Mouse (Mus musculus): ENCODE data around the gene Cdkn2a. TPM values are rescaled to one million over a fixed set of nuclear protein-coding genes. Genes with fewer than 3 reads are reported as not detected.

The Cdkn2a gene
- total RNA-seq, 2 experiments from 2014 or later: 0.44 to 0.54 TPM

DNA sequence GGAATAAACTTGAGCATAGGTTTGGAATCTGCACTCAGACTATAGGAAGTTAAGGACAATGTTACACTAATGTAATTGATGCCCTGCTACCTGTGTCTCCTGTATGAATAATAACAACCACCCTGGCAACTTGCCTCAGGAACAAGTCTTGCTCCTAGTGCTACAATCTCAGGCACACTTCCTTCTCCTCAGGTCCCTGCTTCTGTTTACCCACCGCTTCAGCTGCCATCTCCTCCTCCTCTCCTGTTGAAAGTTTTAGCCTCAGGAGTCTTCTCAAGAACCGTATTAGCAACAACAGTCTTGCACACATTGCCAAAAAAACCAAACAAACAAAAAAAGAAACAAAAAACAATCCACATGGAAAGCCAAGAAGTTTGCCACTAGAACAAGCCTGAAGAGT lies 14.8 kb downstream of the Cdkn2a start:
- no peak for DNase-seq
- intact Hi-C loops (cut with DNase I): no loop called here

DNA sequence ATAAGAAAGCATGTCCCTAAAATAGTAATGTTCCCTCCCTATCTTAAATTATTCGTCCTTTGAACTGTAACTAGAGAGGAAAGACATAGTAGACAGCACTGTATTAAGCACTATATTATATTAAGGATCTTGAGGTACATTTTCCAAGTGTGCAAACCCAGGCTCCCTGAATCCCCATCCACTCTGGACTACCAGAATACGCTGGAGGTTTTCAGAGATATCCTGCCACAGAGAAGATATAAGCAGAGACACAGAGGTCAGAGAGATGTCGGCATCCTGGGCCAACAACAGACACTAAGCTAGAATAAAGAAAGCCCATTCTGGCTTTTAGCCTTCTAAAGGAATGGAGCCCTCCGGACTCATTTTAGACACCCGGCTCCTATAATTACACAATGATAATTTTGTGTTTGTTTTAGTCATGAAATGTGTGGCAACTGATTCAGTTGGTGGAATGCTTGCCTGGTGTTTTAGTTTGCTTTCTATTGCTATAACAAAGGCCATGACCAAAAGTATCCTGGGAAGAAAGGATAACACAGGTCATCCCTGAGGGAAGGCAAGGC lies 17.0 kb downstream of the Cdkn2a start:
- DNase-seq: no peak
- intact Hi-C loops (cut with DNase I): no loop called here

DNA sequence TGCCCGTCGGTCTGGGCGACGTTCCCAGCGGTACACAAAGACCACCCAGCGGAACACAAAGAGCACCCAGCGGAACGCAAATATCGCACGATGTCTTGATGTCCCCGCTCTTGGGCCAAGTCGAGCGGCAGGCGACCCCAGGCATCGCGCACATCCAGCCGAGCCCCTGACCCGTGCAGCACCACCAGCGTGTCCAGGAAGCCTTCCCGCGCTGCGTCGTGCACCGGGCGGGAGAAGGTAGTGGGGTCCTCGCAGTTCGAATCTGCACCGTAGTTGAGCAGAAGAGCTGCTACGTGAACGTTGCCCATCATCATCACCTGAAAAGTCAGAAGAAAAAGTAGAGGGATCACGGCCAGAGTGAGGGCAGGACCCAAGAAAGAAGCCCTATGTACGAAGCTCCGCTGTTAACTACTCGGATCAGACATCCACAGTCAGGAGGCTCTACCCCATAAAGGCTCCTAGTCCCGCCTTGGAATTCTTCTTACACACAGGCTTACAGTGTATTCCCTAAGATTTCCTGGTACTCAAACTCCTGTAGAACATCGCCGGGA lies 17.7 kb downstream of the Cdkn2a start:
- intact Hi-C loops (cut with DNase I): no loop called here
- DNase-seq: no peak

DNA sequence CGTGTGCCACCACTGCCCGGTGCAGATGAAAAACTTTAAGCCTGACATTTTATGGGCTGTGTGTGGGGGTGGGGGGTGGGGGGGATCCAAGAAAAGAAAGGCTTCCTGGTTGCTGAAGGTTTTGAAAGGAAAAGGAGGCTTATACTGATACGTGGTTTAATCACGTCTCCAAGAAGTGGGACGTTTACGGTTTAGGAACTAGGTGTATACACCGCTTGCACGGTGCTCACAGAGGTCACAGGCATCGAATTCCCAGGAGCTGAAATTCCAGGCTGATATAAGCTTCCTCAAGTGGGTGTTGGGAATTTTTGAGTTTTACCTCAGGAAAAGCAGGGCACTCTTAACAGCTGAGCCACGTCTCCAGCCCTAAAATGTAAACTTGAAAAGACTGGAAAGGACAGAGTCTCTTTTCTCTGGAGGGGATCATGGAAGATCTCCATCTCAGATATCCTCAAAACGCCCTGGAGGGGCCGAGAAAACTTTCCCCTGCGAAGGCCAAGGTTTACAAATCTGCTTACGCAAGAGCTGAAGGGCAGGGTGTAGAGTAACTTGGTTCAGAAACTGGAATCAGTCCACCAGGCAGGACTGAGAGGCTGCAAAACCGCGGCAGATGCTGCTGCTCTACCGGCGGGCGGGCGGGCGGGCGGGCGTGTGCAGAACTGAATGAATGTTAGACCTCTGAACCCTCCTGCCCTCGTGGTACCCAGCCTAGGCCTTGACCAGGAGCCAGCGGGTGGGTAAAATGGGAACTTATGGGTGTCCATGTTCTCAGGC lies 18.5 kb downstream of the Cdkn2a start:
- intact Hi-C loops (cut with DNase I): no loop called here
- DNase-seq: no peak

DNA sequence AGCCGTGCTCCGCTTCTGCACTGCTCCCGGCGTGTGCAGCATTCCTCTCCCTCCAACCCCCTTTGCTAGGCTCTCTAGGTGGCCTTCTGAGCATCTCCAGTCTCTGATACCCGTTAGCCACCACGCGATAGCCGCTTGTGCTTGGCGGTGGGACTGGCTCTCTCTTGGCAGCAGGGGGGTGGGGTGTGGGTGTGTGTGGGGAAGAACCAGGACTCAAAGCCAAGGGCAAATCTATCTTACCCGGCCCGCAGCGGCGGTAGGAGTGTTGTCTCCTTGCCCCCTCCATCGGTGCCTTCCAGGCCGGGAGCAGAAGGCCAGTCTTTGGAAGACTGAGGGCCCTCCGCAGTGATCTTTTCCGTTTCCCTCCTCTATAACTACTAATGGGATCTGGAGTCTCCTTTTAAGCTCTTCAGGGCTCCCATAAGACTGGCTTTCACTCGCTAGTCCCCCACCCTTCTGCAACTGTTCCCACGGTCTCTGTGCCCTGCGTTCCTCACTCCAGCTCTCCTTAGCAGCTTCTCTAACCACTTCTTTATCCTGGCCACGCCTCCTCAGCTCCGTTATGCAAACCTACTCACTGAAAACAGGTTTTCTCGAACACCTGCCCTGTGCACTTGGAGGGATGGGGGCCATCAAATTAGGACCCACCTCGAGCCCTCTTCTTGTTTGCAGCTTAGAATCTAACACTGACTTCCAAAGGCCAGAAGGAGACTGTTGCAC lies 19.5 kb downstream of the Cdkn2a start:
- intact Hi-C loops (cut with DNase I): no loop called here
- no peak for DNase-seq

DNA sequence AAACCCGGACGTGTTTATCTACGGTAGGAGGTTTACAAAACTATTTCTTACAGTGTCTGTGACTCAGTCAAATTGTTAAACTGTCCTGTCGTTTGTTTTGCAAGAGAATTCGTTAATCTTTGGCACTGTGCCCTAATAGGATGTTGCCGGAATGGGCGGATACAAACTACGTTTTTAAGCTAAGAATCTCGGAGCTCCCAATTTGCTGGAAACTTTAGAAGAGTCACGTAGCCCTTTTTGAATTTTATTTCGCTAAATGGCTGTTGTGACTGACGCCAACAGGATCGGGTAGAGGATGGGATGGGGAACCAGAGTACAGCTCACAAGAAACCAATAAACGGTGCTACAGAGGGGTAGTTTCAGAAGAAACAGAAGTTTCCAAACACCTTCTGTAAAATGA lies 20.4 kb downstream of the Cdkn2a start:
- intact Hi-C loops (cut with DNase I): no loop called here
- no peak for DNase-seq

DNA sequence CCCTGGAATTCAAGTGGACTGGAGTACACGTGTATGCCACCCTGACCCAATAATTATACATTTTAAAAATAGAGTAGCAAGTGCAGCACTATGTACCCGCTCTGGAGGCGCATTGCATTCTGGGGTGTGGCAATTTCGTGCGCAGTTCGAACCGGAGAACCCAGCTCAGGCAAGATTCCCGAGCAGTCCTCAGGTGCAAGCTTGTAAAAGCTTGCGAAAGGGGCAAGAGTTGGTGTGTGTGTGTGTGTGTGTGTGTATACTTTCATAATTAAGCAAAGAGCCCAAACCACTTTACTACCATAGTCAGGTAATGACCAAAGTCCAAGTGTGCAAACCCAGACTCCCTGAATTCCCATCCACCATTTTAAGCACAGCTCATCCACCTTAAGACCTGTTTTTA lies 20.9 kb downstream of the Cdkn2a start:
- intact Hi-C loops (cut with DNase I): no loop called here

DNA sequence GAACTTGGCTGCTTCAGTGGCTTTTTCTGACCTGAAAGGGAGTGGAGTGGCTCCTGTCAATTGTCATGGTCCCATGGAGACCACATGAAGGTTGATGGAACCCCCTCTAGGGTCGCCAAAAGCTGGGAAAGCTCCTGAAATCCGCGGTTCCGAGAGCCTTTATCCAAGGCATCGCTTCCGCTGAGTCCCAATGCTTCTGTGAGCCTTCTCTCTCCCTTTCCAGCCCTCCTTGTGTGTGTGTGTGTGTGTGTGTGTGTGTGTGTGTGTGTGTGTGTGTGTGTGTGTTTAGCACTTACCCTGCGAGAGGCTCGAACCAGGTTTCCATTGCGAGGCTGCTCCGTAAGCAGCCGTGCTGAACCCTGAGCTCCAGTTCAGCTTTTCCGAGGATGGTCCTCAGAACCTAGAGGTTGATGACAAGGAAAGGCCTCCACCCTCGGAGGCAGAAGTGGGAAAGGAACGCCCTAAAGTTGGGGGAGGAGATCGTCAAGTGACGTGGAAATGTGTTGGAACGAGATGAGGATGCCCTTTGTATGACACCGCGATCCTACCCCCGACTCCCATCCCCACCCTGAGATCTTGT lies 21.4 kb downstream of the Cdkn2a start:
- DNase-seq: no peak
- intact Hi-C loops (cut with DNase I): no loop called here

More for the DNA sequence above, 20.9 kb downstream of the Cdkn2a start:
- no peak for DNase-seq

DNA sequence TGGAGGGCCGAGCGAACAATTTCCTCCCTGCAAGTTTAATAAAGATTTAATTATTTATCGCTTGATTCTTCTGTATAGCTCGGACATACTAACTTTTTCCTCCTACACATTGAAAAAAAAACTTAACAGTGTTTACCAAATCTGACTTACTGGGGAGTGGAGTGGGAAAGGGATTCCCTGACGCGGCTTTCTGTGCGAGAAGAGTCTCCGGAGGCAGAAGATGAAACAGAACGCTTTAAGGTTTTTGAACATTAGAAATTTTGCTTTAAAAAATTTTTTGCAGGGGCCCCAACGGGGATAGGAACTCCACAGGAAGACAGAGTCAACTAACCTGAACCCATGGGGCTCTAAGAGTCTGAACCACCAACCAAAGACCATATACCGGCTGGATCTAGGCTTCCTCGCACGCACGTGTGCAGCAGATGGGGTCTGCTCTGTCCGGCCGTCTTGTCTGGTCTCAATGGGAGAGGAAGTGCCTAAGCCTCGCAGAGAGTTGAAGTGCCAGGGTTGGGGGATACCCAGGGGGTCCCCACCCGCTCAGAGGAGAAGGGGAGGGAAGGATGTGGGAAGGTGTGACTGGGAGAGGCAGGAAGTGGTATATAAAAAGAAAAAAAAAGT lies 22.2 kb downstream of the Cdkn2a start:
- DNase-seq: no peak
- intact Hi-C loops (cut with DNase I): no loop called here

DNA sequence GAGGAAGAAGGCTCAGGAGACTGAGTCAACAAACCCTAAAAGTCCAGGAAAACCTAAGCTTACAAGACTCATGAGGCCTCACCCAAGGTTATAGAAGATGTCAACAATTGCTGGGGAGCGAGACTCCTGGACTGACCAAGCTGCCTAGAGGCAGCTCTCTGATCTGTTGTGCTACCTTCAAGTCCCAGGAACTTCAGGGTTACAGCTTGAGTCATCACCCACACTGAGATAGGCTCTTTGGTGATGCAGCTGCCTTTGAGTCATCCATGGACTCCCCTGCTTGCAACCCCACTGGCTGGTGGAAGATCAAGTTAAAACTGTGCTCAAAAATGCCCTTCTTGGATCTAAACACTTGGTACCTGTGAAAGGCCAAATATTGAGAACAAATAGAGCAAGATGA lies 36.7 kb downstream of the Cdkn2a start:
- no peak for DNase-seq
- intact Hi-C loops (cut with DNase I): no loop called here

DNA sequence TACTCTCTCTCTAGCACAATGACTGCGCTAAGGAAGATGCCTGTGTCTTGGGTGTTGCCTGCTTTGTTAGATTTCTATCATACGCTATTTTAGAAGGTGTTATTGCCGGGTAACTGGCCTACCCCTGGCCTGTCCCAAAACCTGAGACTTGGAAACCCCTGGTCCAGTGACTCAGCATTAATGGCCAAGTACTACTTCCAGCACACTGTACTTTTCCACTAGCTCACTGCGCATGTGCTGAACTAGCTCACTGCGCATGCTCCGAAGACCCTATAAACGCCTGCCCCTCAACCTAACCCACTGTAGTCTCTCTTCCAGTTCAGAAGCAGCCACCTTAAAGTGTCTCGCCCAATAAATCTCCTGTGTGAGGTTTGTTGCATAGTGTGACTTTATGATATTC lies 60.0 kb downstream of the Cdkn2a start:
- no peak for DNase-seq
- intact Hi-C loops (cut with DNase I): no loop called here

Other genes with a start within 250 kb of the Cdkn2a start
- gene Mtap, start 157.5 kb downstream of the Cdkn2a start, total RNA-seq (2021): 10 to 100 TPM; 15.5 to 17.9 TPM
- 1 to 10 TPM; 1.3 TPM for gene Cdkn2b, start 16.4 kb upstream of the Cdkn2a start, total RNA-seq (2021)

All from left cerebral cortex, postnatal 4 days (tissue).